Mouse (Mus musculus) lung, postnatal 14 days (tissue): ENCODE results near the gene Smg9.
A peak's percentile ranks its signal among the peaks of the same experiment; 100 is the strongest.

Source experiments
- DNase-seq: peaks from one replicate; pipeline ENCODE4 v3.0.0; 2021

Gene Smg9

GRCm38 (mm10) chr7:24399256-24400081, at the start of gene Smg9:
Gene Smg9, plus strand, starts transcription at chr7:24399619.
- peak; percentile 97 for DNase-seq

GRCm38 (mm10) chr7:24355646-24356045, 43.8 kb upstream of the Smg9 start:
- no peak for DNase-seq

GRCm38 (mm10) chr7:24356081-24356480, 43.3 kb upstream of the Smg9 start:
- no peak for DNase-seq

- no peak for DNase-seq
Measured at GRCm38 (mm10) chr7:24357899-24358298, 41.5 kb upstream of the Smg9 start.

GRCm38 (mm10) chr7:24359269-24359668, 40.1 kb upstream of the Smg9 start:
- DNase-seq = peak; percentile 48

GRCm38 (mm10) chr7:24361001-24361400, 38.4 kb upstream of the Smg9 start:
- no peak for DNase-seq

GRCm38 (mm10) chr7:24363228-24363627, 36.2 kb upstream of the Smg9 start:
- DNase-seq = peak; percentile 28

- DNase-seq = peak; percentile 88
Measured at GRCm38 (mm10) chr7:24364827-24365226, 34.6 kb upstream of the Smg9 start.

GRCm38 (mm10) chr7:24365258-24366014, 34.0 kb upstream of the Smg9 start:
- DNase-seq = no peak

- DNase-seq = no peak
Measured at GRCm38 (mm10) chr7:24366716-24367632, 32.4 kb upstream of the Smg9 start.

- no peak for DNase-seq
Measured at GRCm38 (mm10) chr7:24368226-24368625, 31.2 kb upstream of the Smg9 start.

GRCm38 (mm10) chr7:24368946-24369345, 30.5 kb upstream of the Smg9 start:
- no peak for DNase-seq

- no peak for DNase-seq
Measured at GRCm38 (mm10) chr7:24369731-24370541, 29.5 kb upstream of the Smg9 start, which contains the start of gene Kcnn4. Gene Kcnn4, plus strand, starts transcription at chr7:24370263.

- no peak for DNase-seq
Measured at GRCm38 (mm10) chr7:24371012-24371808, 28.2 kb upstream of the Smg9 start.

- DNase-seq = no peak
Measured at GRCm38 (mm10) chr7:24371809-24372145, 27.6 kb upstream of the Smg9 start.

GRCm38 (mm10) chr7:24372300-24372699, 27.1 kb upstream of the Smg9 start:
- DNase-seq = peak; percentile 62

GRCm38 (mm10) chr7:24372786-24373185, 26.6 kb upstream of the Smg9 start:
- no peak for DNase-seq

GRCm38 (mm10) chr7:24373538-24374379, 25.7 kb upstream of the Smg9 start:
- peak; percentile 59 for DNase-seq

GRCm38 (mm10) chr7:24376456-24376855, 23.0 kb upstream of the Smg9 start:
- DNase-seq = no peak
